Mouse (Mus musculus) left cerebral cortex, adult 8-10 months (tissue): ENCODE results near the gene Akna. TPM values are rescaled to one million over a fixed set of nuclear protein-coding genes. Genes with fewer than 3 reads are reported as not detected.
A peak's percentile ranks its signal among the peaks of the same experiment; 100 is the strongest.

Source experiments
- DNase-seq, 2 experiments: peaks; one replicate each; pipeline ENCODE4 v3.0.0; 2022; ENCODE audit warnings: low spot score in 2 of 2
- total RNA-seq, 4 experiments: library from RNA; stranded (reverse); gene quantifications; 2 replicates each; pipeline ENCODE4 v1.2.4; 2022

The Akna gene
- total RNA-seq, 4 experiments from 2014 or later = 3.6 to 5.3 (median 4.5) TPM

DNA sequence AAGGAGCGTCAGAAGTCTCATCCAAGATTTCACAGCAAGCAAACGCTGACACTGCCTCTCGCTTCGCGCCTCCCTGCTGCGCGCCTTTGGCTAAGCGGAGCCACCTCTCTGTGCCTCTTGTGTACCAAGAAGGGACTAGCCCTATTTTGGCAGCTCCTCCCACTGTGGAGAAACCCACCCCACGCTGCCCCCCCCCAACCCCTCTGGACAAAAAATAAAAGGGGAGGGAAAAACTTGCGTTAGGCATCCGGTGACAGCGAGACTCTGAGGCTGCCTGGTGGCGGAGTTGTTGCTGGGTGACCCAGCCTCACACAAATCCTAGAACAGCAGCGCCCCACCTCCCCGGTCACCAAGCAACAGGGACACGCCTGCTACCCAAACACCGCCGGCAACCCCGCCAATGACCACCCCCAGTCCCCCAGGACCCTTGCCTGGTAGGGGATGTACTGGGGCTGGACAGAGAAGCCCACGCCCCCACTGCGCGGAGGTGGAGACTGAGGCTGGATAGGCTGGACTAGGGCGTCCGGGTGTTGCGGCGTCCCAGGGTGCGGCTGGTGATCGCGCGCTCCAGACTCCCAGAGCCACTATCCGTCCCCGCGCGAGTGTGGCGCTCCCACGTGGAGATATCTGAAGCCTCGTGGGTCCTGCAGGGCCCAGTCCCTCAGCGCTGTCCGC, 6.9 kb upstream of the Akna start:
- DNase-seq = peak; percentile 10 to 33

DNA sequence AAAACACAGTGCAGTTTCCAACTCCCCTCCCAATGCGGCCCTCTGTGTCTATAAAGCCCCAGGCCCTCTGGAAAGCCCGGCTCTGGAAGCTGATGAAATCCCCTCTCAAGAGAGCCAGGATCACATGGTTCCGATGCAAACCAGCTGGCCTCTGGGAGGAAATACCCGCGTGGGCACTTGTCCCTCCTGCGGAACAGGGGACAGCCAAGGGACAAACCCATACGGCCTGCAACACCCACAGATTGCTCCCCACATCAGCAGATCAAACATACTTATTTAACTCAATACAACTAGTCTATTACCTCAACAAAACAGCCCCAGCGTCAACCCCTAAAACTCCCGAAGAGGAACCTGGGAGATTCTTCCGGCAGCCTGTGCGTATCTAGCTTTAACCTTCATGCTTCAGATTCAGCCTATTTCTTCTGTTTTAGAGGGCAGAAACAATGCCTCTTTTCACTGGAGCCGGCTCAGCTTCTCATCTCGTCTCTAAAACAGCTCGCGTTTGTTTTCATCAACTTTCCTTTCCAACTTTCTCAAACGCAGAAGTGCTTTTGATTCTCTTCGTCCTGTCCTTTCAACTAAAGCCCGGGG, 6.3 kb upstream of the Akna start:
- DNase-seq = no peak

DNA sequence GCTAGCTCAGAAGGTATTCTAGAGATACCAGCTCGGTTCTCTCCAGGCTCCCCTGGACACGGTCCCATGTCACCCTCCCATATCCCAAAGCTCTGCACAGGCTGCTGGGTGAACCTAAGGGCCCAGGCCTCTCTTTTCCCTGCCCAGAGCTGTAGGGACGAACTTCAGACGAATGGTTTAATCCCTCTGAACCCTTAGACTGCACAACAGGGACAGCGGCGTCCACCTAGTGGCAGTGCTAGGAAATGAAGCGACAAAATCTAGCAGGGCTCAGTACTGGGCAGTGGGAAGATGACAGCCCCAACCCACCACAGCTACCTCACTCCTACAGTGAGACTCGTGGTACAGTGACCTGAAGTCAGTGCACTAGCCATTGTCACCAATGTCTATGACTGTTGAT, 5.5 kb upstream of the Akna start:
- peak in 1 of 2 experiments; percentile 36 for DNase-seq

DNA sequence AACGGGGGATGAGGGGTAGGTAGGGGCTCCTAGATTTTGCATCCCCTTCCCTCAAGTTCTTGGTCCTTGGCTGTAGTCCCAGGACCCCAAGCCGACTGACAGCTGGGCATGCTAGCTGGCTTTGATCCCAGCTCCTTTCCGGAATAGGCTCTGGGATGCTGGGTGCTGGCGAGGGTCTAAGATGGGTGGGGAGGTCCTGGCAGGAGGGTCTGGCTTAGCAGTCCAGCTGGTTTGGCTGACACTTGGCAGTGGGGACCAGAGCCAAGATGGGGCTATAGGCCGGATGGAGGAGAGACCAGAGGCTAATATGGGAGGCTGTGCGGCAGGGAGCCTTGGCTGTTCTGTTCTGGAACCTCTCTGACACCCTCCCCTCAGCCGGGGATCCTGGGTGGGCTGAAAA, 5.1 kb upstream of the Akna start:
- DNase-seq = no peak

DNA sequence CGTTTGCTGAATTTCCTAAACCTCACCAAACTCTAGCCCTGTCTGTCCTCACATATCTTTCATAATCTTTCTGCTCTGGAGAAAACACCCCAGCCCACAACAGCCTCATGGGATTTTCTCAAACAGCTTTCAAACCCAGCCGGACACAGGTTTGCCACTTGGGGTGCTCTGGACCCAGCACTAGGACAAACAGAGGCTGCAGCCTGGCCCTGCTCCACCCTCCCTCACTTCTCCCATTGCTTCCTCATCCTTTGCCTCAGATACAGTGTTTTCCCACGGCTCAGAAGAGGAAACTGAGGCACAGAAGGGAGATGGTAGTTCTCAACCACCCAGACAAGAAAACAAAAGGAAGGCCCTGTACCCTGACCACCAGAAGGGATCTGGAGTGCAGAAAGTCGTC, 2.5 kb upstream of the Akna start:
- no peak for DNase-seq

DNA sequence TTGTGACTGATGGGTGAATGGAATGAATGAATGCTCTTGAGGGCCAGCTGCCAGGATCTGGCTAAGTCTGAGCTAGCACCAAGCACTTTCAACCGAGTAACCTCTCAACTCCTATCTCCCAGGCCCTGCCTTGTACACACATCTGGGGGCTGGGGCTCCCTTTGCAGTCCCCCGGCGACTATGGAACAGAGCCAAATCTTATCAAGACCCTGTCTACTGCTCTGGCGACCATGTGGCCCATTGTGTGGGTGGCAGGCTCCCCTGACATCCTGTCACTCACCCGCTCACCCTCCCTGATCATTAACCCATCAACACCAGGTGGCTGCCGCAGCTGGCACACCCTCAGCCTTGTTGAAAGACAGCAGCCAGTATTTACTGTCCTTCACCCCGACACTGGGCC, 1.9 kb upstream of the Akna start:
- DNase-seq = no peak

DNA sequence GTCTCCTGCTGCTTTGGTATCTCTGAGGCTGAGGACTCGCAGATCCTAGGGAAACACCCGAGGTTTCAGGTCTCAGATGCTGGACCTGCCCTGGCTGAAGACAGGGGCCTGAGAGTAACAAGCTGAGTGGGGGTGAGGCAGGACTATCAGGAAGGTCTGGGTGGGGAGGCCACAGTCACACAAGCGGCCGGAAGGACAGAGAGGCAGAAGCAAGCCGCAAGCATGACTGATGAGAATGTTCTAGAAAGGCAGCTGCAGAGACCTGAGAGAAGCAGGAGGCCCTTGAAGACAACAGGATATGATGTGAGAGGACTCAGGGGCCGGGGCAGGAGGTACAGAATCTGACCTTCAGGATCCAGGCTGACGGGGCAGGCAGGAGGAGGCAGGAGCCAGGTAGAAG, 1.1 kb upstream of the Akna start:
- DNase-seq = no peak

DNA sequence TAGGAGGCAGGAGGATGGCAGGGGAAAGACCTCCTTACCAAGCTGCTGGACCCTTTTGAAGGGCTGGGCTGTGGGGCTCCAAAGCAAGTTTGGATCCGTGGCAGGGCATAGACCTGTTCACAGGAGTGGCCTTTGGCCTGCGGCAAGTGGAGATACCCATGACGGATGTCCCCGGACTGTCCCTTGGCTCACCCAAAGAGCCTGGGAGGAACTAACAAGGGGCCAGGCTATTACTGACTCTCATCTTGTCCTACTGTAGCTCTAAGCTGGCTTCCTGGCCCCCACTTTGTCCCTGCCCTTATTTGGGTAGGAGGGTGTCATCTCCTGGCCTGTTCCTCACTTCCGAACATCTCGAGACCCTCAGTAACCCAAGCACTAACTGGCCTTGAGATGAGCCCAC, 596 bp downstream of the Akna start:
- DNase-seq = no peak

DNA sequence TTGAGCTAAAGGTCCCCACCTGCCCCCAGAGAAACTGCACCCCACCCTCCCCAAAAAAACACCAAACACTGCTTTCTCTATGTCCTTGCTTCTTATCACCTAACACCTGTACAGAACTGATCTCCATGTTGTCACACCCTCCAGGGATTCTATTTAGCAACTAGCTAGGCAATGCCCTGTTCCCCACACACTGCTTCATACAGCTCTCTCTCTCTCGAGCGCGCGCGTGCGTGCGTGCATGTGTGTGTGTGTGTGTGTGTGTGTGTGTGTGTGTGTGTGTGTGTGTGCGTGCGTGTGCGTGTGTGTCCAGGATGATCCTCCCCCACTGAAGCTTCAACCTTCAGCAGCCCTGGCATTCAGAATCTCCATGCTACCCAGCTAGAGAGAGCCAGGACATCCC, 1.1 kb downstream of the Akna start:
- no peak for DNase-seq

DNA sequence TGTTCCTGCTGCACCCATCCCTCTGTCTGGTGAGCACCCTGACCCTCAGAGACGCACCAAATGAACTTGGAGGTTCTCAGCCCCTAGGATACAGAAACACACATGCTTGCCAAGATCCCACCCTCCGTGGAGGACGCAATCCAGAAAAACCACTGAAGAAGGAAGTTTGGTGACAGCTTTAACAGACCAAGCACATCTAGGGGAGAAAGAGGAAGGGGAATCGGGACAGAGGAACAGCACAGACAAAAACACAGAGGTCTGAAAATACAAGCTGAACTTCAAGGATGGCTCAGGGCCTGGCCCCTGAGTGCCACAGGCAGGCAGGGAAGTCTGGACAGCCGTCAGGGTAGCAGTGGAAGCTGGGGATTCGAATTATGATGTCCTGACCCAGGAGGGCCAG, 1.5 kb downstream of the Akna start:
- DNase-seq = no peak

DNA sequence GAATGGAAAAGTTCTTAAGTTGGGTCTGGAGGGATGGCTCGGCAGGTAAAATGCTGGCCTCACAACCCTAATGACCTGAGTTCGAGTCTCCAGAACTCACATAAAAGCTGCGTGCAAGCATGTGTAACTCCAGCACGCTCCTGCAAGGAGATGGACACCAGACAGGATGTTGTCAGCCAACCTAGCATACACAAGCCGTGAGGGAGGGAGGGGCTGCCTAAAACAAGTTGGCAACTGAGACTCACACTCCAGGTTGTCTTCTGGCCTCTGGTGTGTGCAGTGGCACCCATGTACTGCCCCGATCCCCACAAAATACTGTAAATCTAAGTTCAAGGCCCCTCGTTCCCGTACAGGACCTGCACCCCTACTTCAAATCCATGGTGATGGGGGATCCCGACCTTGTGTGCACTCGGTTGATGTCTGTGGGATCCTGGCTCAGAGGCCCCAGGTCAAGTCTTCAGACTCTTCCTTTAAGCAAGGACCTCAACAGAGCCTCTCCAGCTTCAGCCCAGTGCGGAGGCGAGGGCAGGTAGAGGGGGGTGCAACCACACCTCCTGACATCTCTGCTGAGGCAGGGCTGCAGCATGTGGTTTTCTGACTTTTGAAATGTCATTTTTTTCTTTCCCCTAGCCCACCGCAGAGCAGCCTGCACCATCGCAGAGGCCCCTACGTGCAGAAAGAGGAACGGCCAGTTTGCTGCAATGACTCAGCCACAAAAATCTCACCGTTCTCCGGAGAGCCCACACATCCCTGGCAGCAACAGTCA, 2.4 kb downstream of the Akna start:
- no peak for DNase-seq

DNA sequence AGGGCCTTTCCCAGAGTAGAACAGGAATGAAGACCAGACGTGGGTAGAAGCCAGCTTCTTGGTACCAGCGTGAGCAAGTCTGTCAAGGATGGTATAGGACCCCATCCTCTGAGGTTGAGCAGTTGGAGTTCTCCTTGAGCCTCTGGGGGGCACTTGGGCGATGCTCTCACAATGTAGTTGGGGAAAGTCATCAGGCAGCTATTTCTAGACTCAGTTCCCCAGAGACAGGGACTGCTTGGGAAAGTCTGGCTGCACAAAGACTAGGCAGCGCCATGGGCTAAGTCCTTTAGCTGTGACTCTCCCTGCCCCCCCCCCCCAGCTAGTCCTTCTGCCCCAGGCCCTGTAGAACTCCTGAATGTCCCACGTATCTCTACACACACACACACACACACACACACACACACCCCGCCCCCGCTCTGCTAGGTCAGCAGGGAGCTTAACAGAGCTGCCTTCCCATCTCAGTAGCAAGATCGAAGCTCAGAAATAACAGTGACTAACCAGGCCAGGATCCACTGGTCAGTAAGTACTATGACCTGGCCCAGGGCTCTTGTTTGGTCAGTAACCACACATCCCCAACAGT, 3.4 kb downstream of the Akna start:
- DNase-seq = no peak

DNA sequence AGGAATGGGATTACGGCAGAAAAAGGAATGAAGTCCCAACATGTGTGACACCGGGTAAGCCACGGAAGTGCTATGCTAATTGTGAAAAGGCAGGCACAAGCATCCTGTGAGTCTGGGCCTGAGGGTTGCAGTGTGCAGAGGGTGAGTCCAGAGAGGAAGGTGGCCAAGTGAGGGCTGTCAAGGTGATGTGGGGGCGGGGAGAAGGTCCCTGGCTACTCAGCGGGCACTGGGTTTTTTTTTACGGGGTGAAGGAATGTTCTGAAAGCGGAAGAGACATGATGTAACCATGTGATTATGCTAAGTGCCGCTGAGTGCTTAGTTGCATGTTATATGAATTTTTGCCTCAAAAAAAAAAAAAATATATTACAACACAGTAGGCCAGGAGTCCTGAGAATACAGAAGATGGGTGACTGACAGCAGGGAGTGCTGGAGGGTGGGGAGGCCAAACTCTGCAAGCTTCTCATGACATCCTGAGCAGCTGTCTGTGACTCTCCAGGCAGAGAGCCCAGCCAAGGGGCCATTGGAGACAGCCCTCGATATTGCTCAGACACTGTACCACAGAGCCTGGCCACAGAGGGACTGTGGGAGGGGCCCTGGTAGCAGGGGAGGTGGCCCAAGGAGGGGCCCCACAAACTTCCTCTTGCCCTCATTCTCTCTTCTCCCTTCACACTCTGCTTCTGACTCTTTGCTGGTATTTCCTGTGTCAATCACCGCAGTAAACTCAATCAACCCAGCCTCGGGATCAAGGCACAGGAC, 4.1 kb downstream of the Akna start:
- no peak for DNase-seq

DNA sequence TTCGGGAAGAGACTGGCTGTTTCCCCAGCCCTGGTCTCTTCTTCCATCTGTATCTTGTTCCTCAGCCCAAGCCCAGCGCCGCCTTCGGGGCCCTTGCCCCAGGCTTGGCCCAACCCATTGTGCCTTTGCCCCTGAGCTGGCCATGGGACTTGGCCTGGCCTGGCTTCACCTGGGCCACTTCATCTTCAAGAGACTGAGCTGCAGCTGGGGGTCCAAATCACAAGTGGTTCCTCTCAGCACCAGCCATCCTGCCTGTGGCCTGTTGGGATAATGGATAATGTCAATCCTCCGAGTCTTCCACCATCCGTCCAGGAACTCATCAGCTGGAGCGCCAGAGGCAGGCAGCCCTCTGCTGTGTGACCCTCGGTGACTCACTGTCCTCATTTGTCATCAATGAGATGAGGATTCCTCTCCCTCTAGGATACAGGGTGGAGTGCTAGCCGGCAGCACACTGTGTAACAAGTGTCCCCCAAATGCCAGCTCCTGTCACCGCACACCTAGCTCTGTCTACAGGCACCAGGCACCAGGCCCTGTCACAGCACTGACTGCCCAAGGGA, 5.1 kb downstream of the Akna start:
- no peak for DNase-seq

DNA sequence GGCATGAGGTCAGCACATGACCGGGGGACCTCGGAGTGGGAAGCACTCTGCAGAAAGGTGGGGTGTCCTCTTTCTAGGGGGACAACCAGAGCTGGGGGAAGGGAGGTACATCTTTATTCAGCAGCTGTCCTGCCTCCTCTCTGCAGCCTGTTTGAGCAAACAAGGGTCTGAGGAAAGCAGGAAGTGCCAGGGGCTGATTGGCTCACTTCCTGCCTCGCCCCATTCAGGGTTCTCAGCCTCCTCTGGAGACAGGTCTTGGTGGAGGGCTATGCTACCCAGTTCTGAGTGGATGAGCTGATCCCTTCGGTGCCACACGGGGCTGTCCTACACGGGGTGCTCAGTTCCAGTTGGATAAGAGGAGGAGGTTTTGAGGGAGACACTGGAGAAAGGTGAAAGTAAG, 11.8 kb downstream of the Akna start:
- DNase-seq = no peak

DNA sequence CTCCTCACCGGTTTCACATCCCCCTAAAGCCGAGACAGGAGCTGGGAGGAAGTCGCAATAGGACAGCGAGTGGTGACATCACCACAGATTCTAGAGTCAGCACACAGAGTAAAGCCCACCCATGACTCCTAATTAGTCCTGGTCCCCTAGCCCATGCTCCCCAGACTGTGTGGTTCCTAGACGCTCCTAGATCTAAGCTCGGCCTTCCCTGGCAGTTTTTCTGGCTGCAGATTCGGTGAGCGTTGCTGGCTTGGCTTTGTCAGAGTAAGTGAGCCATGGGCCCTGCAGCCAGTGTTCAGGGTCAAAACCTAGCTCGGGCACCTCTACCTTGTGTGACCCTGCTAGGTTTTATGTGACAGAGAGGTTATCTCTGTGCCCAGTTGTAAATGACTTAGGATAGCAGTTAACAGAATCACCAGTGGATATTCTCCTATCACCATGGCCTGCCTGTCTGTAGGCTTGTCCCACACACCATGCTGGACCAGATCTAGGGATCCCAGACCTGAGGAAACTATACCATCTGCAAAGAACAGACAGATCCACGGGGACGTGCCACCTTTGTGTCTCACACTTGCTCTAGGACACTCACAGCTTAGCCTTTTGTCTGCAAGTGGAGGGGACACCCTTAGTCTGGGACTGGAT, 13.1 kb downstream of the Akna start:
- DNase-seq = no peak

DNA sequence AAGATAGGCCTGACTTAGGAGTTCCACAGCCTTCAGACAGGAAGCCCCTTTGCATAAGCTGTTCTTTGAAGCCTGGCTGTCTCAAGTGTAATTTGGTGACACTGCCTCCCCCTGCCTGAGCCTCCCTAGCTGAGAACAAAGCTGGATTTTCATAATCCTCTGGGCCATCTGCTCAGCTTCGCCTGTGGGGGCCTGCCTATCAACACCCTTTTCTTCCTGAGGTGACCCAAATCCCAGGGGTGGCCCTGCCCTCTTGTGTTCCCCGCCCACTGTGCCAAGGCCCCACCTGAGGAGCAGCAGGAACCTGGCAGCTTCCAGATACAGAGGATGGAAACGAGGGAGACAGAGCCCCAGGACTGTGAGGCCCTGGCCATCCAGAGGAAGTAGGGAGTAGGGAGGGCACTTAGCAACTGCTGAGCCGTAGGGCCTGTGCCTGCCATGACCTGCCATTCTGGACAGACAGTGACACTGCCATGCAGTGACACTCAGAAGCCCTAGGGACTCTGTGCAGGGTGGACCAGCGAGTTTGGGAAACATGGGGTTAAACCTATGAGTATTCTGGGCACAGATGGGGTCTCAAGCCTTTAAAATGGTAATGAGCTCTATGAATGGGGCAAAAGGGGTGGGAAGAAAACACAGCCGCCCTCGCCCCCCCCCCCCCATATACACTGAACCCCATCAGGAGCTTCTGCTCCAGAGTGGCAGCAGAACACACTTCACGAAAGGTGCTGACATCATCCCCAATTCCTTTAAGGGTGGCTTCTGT, 13.8 kb downstream of the Akna start:
- no peak for DNase-seq

DNA sequence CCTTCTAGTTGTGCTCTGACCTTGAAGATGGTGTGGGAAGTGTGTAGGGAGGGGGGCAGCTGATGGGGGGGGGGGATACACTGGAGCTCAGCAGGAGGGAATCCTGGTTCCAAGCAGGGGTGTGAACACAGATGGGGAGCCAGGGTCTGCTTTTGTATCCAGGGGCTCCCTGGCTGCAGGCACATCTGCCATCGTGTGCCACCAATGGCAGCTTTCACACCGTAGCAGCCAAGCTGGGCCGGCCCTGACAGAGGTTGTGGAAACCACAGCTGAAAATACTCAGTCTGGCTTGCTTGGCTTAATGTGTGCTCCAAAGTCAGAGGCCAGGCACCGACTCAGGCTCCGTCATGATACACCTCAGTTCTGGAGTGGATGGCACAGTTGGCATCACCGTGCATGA, 15.1 kb downstream of the Akna start:
- DNase-seq = no peak

DNA sequence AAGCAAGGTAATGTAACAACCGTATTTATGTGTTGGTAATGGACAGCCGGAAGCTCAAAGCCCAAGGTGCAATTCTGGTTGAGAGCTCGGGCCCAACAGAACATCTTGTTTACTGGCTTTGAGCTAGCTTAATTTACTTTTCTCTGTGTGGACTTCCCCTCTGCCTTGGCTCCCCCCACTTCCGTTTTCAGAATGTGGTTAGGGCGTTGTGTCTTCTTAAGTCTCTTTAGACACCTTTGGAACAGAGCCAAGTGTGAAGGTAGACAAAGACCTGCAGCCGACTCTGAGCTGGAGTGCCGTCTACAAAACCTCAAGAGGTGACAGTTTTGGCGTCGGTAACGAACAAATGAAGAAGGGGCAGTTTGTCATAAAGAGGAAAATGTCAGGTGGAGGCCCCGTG, 17.4 kb downstream of the Akna start:
- no peak for DNase-seq

DNA sequence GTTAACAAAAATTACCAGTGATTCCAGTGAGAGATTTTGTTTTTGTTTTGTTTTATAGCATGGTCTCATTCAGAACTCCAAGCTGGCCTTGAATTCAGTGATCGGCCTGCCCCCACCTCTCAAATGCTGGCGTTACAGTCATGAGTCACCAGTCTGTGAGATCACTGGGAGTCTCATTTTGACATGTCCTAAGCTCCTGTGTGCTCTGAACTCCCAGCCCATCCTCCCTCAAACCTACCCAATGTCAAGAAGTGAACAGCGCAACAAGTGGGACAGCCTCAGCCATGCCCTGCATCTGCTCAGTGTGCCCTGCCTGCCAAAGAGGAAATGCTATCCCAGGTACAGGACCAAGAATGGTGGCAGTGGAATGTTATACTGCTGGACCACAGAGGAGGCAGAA, 17.9 kb downstream of the Akna start:
- DNase-seq = no peak
